Mouse (Mus musculus) skeletal muscle tissue, adult 2 months (tissue): ENCODE results near the gene Rcc1l.

ENCODE experiments used
- DNase-seq: peaks from one replicate; pipeline ENCODE4 v3.0.0-alpha.2; 2012; ENCODE audit warnings: low read depth, low spot score

Rcc1l gene

GRCm38 (mm10) chr5:134176169-134176881, at the start of gene Rcc1l:
Rcc1l (minus strand) TSS chr5:134176774.
- DNase-seq: peak; percentile 87

GRCm38 (mm10) chr5:134225110-134225901, 48.7 kb upstream of the Rcc1l start:
- no peak for DNase-seq

- no peak for DNase-seq
Observed at GRCm38 (mm10) chr5:134221708-134222150, 45.2 kb upstream of the Rcc1l start.

- DNase-seq: no peak
Observed at GRCm38 (mm10) chr5:134221278-134221677, 44.7 kb upstream of the Rcc1l start.

GRCm38 (mm10) chr5:134217900-134218299, 41.3 kb upstream of the Rcc1l start:
- DNase-seq: no peak

- DNase-seq: no peak
Observed at GRCm38 (mm10) chr5:134214021-134214806, 37.6 kb upstream of the Rcc1l start.

GRCm38 (mm10) chr5:134209931-134210554, 33.5 kb upstream of the Rcc1l start:
- DNase-seq: no peak

- no peak for DNase-seq
Observed at GRCm38 (mm10) chr5:134206721-134207120, 30.1 kb upstream of the Rcc1l start.

- no peak for DNase-seq
Observed at GRCm38 (mm10) chr5:134193664-134194063, 17.1 kb upstream of the Rcc1l start.

GRCm38 (mm10) chr5:134188571-134188970, 12.0 kb upstream of the Rcc1l start:
- no peak for DNase-seq

GRCm38 (mm10) chr5:134186961-134187731, 10.6 kb upstream of the Rcc1l start:
- DNase-seq: peak; percentile 45

- no peak for DNase-seq
Observed at GRCm38 (mm10) chr5:134186059-134186458, 9.5 kb upstream of the Rcc1l start.

GRCm38 (mm10) chr5:134183880-134184808, 7.6 kb upstream of the Rcc1l start, which contains the start of gene Gtf2ird2:
Gtf2ird2 (plus strand) TSS chr5:134184019.
- DNase-seq: peak; percentile 98

GRCm38 (mm10) chr5:134183162-134183561, 6.6 kb upstream of the Rcc1l start:
- DNase-seq: no peak

GRCm38 (mm10) chr5:134182735-134183134, 6.2 kb upstream of the Rcc1l start:
- DNase-seq: peak; percentile 72

- DNase-seq: no peak
Observed at GRCm38 (mm10) chr5:134182172-134182571, 5.6 kb upstream of the Rcc1l start.

- peak; percentile 66 for DNase-seq
Observed at GRCm38 (mm10) chr5:134179871-134180270, 3.3 kb upstream of the Rcc1l start.

GRCm38 (mm10) chr5:134178536-134178935, 2.0 kb upstream of the Rcc1l start:
- no peak for DNase-seq

GRCm38 (mm10) chr5:134175696-134176095, 878 bp downstream of the Rcc1l start:
- no peak for DNase-seq

- DNase-seq: no peak
Observed at GRCm38 (mm10) chr5:134173206-134173605, 3.4 kb downstream of the Rcc1l start.
